Mouse (Mus musculus) telencephalon, adult 2 months (tissue): ENCODE data around the gene Taldo1.

Experiments used
- DNase-seq: peaks from one replicate; pipeline ENCODE4 v3.0.0-alpha.2; 2011; ENCODE audit warnings: low read depth, low spot score

Taldo1 gene

DNA sequence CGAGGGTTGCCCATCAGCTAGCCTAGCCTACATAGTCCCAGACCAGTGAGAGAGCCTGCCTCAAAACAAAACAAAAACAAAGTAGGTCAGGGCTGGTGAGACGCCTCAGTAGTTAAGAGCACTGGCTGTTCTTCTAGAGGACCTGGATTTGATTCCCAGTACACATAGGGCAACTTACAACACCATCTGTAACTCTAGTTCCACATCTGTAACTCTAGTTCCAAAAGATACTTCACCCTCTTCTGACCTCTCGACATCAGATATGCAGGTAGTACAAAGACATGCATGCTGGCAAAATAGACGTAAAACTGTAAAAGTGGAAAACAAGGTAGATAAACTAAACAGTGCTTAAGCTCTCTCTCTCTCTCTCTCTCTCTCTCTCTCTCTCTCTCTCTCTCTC is 31.8 kb downstream of the Taldo1 start:
- DNase-seq = no peak

DNA sequence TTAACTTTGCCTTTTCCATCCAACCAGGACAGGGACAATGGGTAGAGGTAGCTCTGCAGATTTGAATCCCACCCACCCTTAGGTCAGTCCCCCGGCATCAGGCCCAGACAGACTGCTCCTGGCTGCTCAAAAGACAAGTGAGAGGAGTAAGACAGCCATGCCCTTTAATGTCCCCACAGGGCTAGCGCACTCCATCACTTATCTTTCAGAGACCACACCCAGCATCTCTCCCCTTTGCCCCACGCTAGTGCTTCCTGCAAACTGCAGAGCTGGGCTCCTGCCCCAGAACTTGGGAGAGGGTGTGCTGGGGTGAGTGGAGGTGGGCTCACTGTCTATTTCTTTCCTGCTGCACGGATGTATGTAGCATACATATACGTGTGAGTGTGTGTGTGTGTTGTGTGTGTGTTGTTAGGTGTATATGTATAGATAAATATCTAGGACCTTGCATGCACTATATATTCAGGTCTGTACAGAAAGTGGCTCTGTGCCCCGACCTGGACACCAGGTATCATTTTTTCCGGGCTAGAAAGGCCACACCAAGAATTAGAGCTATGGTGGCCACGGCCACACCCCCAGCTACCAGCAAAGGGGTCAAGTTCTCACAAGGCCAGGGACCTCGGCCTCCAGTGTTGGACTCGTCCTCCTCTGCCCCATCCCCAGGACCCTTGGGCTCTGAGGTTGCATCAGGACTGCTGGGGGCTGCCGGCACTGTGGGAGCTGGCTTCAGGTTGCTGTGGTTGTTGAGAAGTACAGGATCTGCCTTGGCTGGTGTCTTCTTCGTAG is 35.1 kb downstream of the Taldo1 start:
- no peak for DNase-seq

DNA sequence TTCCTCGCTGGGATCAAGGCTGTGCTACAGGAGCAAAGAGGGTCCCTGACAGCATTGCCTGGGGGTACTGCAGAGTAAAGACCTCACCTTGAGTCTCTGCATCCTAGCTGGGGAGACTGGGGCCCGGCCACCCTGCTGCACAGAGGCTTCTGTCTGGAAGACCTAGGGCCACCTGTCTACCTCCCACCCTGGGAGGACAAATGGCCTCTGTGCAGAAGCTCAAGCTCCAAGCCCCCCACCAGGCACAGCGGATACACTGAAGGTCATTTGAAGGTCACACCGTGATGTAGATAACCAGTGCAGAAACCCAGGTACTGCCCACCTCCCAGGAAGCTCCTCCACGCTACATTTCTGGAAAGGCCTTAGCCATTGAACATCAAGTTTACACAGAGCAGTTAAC is 36.7 kb downstream of the Taldo1 start:
- no peak for DNase-seq

DNA sequence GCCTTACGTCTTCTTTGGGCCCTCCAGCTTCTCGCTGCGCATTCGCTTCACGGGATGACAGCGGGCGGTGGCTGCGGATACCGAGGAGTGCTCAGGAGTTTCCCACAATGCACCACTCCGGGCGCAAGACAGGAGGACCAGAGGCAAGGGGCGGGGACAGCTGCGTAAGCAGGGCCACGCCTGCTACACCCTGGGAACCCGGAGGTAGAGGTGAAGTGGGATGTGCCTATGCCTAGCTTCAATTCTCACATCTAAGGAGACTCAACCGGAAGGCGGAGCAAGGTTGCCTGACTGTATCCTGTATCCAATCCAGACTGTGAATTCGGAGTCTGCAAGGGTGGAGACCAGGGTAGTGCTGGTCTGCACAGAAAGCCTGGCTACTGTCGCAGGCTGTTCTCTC is 37.3 kb downstream of the Taldo1 start, which contains the start of gene Cend1:
Gene Cend1, minus strand, starts transcription at position 182 of the 400 bp plus-strand sequence.
- peak; percentile 96 for DNase-seq

DNA sequence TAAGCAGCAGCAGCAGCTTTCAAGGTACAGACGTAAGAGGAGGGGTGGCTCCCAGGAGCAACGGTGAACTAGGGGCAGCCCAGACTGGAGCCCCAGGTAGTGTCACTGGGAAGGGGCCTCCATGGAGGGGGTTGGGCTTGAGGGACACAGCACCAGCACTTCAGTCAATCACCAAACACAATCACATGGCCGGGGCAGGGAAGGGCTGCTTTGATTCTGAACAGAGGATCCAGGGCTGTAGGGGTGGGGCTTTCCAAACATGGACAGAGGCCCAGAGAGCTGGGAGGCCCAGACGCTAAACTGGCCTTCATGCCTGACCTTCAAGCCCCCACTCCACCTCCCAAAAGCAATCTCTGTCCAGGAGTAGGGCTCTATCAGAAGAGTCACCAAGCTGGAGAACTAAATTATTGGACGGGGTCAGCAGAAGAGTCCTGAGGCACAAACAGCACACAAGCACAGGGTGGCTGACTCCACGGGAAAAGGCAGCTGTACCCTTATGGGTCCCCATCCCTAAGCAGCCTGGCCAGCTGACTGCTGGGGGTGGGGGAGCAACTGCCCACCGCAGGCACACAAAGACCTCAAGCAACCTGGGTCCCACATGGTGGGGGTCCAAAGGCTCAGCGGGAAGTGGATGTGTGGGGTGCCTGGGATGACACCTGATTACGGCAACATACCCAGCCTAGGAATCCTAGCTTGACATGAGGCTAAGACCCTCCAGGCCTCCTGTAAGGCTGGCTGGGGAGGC is 38.0 kb downstream of the Taldo1 start:
- DNase-seq = no peak

DNA sequence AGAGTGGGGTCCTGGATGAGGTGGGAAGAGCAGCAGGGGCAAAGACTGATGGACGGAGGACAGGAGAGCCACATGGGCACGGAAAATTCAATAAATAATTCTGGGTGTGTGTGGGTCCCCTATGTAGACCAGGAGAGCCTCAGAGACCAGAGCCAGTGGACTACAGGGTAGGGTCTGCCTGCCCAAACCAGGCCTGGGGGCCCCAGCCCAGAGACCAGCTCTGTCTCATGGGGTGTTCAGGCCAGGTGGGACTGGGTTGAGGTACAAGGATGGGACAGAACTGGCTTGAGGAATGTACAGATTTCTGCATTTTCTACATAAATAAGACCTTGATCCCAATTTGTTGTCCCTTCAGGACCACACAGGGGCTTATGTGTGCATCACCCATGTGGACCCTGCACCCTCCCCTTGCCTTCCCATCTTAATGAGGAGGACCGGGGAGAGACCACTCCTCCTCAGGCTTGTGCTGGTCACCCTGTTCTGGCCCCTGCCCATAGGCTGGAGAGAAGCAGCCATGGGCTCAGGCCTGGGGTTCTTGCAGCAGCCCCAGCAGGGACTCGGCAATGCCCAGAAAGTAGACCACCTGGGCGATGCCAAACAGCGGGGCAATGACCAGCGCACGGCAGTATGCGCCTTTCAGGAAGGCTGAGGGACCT is 38.7 kb downstream of the Taldo1 start:
- DNase-seq = no peak

DNA sequence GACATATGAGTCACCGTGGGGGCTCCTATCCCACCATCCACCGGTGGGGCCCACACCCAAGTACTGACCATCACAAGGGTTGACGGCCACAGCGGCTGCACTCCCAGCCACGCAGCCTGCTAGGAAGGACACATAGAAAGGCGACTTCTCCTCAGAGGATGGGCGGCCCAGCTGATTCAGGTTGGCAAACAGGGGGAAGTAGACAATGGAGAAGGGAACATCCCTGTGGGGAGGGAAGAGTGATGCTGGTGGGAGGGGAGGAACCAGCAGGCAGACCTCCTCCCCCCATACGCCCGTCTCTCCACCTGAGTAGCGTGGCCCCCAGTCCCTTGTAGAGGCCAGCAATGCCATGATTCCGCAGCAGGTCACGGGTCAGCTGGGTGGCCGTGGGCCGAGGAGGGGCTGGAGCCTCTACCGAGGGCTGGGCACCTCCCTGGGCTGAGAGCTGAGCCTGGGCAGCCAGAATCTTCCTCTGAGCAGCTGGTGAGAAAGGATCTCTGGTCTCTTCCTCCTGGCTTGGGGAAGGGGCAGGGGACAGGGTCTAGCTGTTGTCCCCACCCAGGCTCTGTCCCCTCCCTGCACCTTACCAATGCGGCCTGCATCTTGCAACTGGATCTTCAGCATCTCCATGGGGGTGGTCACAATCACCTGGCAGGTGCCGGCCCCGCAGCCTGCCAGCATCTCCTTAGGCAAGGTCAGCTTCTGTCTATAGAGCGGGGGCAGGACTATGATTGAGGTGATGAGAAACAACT is 39.6 kb downstream of the Taldo1 start:
- DNase-seq = no peak

DNA sequence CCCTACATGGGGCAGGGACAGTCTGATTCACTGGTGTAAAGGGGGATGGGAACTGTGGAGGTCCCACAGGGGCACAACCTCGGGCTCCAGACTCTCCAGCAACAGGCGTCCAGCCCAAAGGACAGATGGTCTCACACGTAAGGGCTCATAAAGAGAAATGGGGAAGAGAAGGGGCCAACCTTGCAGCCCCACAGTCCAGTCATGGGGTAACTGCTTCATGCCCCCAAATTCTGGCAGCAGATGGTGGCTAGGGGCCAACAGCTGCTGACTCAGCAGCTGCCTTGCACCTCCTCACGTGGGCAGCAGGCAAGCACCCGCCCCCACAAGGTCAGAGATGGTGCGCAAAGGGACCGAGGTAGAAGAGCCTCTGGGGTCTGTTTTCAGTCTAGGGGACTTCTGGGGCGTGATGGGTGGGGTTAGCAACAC is 40.2 kb downstream of the Taldo1 start:
- no peak for DNase-seq

DNA sequence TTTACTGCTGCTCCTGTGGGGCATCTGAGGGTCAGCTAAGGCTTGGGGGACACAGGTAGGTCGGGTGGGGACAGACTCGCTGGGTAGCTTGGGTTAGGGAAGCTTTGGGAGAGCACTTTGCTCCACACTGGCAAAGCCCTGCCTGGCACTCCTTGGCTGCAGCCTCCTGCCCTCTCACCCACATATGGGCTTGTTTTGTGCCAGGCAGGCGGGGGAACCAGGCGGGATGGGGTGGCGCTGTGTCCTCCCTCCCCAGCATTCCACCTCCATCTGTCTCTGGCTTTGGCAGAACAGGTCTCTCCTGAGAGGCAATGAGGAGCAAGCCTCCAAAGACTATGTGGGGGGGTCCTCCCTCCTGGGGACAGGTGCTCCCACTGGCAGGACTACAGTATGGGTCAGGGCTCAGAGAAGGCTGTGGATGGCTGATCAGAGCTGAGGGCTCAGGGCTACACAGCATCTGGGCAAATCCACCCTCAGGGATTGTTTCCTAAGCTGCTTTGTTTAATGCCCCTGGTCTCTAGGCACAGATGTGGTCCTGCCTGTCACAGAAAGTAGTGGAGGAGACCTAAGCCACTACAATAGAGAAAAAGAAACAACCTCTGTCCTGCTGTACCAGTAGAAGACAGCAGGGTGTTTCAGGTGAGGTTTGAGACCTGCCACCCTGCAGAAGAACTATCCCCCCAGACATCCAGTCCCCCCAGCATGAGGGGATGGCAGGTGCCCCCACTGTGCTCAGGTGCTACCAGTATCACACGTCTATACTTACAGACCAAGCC is 40.9 kb downstream of the Taldo1 start:
- DNase-seq = no peak

DNA sequence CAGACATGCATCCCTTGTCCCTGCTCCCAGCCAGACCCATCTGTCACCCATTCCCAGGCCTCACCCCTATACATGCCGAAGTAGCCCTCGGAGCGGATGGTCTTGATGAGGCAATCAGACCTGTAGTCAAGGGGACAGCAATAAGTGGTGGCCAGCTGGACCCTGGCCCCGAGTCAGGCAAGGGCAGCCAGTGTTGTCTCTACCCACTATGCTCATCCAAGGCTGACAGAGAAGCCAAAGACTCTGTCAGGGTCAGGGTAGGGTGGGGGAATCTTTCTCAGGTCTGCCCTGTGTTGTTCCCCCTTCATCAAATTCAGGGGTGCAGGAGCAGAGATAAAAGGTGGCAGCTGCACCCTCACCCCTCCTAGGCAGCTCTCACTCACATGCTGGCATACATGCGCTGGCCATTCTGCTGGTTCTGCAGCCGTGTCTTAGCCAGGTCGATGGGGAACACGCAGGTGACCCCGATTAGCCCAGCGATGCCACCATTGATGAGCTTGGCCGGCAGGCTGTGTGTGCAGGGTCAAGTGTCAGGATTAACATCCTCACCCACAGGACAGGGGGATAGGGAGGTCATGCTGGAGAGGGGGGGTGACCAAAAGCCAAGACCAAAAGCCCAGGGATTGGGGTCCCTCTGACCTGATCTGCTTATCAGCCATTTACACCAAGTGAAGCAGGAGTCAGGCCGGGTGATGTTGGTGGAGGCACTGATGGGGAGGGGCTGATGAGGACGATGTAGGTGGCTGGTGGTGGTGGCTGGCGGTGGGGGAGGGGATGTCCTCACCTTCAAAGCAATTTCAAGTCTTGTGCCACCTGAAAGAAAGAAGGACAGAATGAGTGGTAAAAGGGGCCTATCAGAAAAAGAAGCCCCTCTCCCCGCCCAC is 41.8 kb downstream of the Taldo1 start:
- DNase-seq = no peak

DNA sequence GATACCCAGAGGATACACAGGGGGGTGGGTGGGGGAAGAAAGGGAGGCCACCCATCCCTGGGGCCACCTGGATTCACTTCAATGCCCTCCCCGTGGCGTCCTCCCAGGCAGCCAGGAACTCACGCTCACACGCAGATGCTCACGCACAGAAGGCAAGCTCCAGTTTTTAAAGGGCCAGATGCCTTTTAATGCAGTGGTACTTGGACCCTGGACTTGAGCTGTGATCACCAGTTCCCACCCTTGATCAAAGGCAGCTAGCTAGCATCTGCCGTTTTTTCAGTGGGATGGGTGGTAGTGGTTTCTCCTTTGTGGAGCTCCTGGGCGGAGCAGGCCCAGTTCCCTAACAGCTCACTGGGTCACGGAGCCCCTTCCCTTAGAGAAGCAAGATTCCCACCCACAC is 42.5 kb downstream of the Taldo1 start:
- DNase-seq = peak; percentile 75

DNA sequence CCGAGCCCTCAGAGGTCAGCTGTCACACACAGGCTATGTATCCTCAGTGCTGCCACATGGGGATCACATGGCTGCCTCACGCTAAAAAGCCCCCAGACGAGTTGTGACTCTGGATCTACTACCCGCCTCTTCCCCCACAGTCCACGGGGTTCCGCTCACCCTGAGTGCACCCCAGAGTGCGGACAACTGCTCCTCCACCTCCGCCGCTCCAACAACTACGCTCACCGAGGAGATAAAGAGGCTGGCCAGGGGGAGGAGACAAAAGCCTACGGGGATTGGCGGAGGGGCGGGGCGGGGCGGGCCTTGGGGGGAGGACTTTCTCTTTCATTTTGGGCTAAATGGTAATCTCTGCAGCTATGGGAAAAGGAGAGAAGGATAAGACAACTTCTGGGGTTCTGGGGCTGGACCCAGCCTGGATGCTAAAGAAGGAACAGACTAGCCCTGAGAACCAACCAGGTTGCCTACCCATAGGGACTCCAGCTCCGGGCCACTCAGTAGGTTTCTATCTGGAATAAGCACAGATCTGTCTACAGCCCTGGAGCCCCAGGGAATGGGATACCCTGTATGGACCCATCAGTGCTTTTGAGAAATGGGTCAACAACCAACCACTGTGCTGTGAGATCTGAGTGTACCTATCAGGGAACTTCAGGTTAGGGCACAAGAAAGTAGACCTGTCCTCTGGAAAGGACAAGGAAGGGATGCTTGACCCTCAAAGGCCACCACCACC is 43.3 kb downstream of the Taldo1 start:
- no peak for DNase-seq

DNA sequence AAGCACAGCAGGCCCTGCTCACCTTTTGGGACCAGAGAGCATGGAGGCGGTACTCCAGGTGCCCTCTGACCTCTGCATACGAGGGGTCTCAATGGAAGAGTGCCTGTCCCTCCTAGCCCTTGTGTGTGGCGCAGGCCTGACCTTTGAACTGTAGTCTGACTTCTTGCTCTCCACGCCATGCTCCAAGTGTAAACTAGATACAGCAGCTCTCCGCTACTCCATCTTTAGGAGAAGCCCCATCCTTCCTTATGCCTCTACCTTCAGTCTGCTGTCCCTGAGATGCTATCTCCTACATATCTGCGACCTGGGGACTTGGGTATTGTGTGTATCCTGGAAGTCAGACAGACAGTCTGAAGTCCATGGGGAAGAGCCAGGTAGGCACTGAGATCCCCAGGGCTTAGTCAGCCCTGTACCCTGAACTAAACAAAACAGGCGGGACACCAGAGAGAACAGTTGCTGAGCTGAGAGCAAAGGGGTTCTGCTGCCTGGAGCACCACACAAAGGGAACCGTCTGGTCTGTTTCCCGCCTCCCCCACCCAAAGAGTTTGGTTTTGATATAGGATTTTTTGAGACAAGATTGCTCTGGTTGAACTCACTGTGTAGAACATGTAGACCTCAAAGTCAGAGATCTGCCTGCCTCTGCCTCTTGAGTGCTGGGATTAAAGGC is 44.0 kb downstream of the Taldo1 start:
- DNase-seq = no peak

DNA sequence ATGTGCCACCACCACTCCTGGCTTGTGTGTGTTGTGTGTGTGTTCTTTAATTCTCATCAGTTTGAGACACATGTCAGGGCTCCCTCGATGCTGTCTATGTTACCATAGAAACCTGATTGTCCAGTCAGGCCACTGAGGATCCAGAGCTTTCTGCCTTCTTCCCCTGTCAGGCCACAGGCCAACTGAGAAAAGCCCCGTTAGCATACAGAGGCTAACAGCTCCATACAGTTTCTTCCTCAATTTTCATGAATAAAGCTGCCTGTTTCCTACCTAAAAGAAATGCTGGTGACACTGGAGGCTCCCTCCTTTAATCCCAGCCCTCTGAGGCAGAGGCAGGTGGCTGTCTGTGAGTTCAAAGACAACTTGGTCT is 44.5 kb downstream of the Taldo1 start:
- no peak for DNase-seq

DNA sequence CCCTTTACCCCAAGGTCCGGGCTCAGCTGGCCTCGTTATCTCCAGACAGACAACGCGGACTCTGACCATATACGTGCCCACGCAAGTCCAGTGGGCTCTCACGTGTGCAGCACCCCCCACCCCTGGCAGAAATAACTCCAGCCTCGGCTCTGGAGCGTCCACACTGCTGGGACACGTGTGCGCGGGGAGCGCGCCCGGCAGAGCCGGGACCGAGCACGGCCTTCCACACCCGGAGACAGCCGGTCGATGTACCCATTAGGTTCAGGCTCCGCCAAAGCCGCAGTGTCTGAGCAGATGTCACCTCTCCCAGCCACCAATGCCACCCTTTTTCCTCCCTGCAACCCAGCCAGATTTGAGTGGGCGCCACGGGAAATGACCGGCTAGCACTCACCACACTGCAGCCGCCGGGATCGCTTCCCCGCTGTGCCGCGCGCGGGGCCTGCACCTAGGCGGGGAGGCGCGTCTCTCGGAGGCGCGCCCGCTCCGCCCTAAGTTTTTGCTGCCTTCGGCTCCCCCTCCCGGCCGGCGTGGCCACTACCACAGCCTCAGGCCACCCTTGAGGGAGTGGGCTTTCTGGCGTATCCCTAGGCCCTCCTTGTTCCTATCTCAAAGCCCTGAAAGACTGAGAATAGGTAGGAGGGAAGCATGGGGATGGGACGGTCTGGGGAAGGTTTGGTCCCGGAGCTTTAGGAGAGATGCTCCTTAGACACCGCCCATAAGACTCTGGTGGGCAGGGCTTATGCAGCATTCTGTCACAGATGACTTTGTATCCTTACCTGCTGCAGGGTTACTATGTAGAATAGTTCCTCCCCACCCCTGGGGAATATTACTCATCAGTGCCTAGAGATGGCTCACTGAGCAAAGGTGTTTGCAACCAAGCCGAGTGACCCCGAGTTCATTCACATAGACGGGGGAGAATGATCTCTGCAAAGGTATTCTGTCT is 45.5 kb downstream of the Taldo1 start, which contains the start of gene Slc25a22:
Gene Slc25a22, minus strand, starts transcription at position 715 of the 943 bp plus-strand sequence.
- no peak for DNase-seq

DNA sequence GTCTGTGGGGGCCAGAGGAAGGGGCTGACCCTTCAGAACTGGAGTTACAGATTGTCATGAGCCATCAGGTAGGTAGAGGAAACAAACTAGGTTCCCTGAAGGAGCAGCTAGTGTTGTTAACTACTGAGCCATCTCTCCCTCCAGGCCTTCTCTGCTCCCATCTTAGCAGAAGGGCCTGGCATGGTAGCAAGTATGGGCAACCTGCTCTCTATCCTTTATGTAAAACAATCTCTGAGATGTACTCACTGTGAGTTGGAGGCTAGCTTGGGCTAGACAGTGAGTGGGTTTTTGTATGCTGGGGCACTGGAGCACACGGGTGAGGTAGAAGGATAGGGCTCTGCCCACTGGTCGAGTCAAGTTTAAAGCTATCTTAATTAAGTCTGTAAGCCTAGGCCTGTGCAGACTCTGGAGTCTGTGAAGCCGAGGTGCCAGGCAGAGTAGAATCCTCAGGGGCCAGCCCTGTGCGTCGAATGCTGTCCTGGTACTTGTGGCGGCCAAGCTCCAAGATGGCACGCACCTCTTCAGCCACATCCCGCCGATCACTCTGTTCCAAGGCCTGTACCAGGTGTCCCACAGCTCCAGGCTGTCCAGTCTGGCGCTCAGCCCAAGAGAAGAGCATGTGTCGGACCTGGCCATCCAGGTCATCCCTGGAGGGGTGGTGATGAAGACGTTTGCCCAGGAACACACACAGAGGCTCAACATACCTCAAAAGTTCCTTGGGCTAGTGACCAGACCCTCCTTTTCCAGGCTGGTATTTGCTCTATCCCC is 46.4 kb downstream of the Taldo1 start:
- no peak for DNase-seq

DNA sequence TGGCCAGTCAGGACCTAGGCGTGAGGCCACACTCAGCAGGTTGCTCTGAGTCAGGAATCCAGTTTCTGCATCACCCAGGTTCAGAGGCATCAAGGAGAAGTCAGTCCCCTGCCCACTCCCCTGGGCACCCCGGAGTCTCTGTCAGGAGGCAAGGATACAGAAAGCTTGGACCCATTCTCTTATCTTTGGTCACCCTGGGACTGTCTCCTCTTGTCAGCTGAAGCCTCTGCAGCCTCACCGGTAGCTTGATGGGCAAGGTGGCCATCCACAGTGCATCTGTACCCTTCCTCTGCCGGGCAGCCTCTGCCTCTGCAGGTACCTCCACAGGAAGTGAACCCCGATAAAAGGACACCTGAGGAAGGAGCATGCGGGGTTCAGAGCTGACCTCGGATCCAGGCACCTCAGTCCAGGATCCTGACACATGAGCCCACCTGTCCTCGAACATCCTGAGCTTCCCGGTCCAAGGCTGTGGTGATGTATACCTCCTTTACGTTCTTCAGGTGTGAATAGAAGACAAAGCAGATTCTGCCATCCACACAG is 47.2 kb downstream of the Taldo1 start:
- no peak for DNase-seq
